Mouse (Mus musculus) olfactory bulb, adult 2 months (tissue): ENCODE results near the gene Afdn. TPM values are rescaled to one million over a fixed set of nuclear protein-coding genes. Genes with fewer than 3 reads are reported as not detected.
"Not testable (repeated sequence)": the region's sequence is repeated elsewhere in the genome, so short reads cannot be mapped to it uniquely, and the experiment has no call there.

Source experiments
- H3K27ac ChIP-seq: fragments of 200-500 bp; 2 replicates; pipeline ENCODE4 v1.5.1; 2012; ENCODE audit warnings: low read depth, low read length; ENCODE audit not compliant: insufficient read depth
- H3K4me1 ChIP-seq: fragments of 200-500 bp; 2 replicates; pipeline ENCODE4 v1.6.1; 2012; ENCODE audit warnings: low read length; ENCODE audit not compliant: control insufficient read depth, insufficient read depth
- H3K4me3 ChIP-seq: fragments of 200-500 bp; 2 replicates; pipeline ENCODE4 v1.5.1; 2012; ENCODE audit warnings: mild to moderate bottlenecking, low read depth, low read length, moderate library complexity; ENCODE audit not compliant: insufficient read depth
- CTCF ChIP-seq: fragments of 200-500 bp; IDR thresholded peaks from 2 replicates; pipeline ENCODE4 v1.5.1; 2012; ENCODE audit warnings: low read depth, mild to moderate bottlenecking, low read length, moderate library complexity; ENCODE audit not compliant: insufficient read depth
- POLR2A ChIP-seq: fragments of 200-500 bp; IDR thresholded peaks from 2 replicates; pipeline ENCODE4 v1.6.1; 2012; ENCODE audit warnings: mild to moderate bottlenecking, low read depth, low read length, moderate library complexity; ENCODE audit not compliant: insufficient read depth
- WGBS: fragments of 180-500 bp; shearing (Covaris S2); methylation state at CpG from one replicate; pipeline ENCODE4 v1.1.7; 2018; 5-methylcytosine and 5-hydroxymethylcytosine counted together
- polyA plus RNA-seq: library from polyadenylated mRNA; stranded (reverse); fragments of >200 nt; gene quantifications from 2 replicates; pipeline ENCODE4 v1.2.4, GENCODE M21; 2012; ENCODE audit warnings: low replicate concordance; ENCODE audit not compliant: missing spikeins, insufficient read depth, insufficient read length

The Afdn gene
- polyA plus RNA-seq, 1 experiment: not detected

DNA sequence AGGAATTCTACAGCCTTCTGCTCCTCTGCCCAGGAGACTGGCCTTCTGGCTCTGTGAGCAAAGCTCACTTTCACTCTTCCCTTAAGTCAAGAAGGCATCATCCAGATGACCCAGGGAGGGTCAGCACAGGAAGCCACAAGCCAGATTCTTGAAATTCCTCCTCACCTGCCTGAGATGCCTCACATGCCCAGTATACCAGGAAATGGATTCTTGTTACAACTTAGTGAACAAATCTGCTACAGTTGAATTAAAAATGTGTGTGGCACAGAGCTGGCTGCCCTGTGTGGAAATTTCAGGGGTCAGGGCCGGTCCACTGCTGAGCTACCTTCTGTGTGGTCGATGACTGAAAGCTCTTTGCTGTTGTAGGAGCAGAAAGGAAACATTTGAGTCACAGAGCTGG lies 160.4 kb downstream of the Afdn start:
- no peak for TF ChIP-seq CTCF
- no peak for TF ChIP-seq POLR2A
- no peak overlapping the region for H3K4me3 ChIP-seq
- peaks cover 7% of the 10 kb centered on the region for H3K4me1 ChIP-seq
- no peak overlapping the region for H3K27ac ChIP-seq
- 74% methylated on average over 2 of the region's 2 CpGs for WGBS

DNA sequence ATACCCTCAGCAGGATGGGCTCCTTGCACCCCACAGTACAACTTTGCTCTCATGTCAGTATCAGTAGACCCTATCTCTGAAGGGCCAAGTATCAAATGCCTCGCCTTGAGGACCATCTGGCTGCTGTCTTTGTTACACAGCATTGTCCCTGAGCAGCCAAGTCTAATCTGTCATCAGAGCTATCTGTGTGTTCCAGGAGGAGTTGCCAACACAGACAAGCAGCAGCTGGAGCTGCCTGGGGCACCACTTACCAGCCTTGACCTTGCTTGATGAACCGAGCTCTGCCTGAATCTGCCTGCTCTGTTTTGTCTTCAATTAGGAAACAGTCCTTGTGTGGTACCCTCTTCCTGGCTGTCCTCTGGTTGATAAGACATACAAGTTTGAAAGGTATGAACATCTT lies 163.1 kb downstream of the Afdn start:
- Histone ChIP-seq H3K4me3 (no peak overlapping the region), H3K27ac (no peak overlapping the region), H3K4me1 (peaks cover 13% of the 10 kb centered on the region)
- no peak for TF ChIP-seq CTCF
- TF ChIP-seq POLR2A: no peak
- 71% methylated on average over 2 of the region's 2 CpGs for WGBS

DNA sequence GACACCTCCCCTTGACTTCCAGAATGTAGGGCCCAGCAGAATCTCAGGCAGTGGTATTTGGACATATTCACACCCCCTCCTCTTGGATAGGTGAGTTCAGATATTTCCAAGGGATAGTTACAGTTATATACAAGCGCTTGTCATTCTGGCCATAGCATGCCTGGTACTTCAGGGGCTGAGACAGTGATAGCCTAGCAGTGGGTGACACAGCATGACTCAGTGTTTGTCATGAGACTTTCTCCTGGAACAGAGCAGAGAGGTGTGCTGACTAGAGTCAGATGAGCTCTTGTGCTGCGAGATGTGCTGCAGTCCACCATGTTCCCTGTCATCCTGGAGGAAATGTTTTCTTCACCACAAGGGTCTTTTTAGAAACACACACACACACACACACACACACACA lies 164.2 kb downstream of the Afdn start:
- no peak overlapping the region for H3K4me3 ChIP-seq
- H3K4me1 ChIP-seq: peaks cover 13% of the 10 kb centered on the region
- 86% methylated on average over 2 of the region's 2 CpGs for WGBS
- TF ChIP-seq POLR2A: no peak
- TF ChIP-seq CTCF: no peak
- H3K27ac ChIP-seq: peak overlapping the region; percentile 12; the same call in 1 of the 2 replicates

DNA sequence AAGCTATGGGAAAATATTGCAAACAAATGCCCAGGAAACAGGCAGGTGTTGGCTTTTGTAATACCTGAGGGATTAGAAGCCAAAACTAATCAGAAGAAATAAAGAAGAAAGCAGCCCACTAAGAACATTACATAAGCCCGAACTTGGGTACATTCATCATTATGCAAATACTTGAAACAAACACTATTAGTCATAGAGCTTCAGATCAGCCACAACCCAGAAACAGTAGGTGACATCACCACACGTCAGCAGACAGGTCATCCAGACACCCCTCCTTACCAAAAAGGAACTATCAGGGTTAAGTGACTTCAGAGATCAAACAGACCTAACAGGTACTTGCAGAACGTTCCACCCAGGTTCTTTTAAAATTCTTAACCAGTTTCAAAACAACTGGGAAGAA lies 165.6 kb downstream of the Afdn start:
- no peak for TF ChIP-seq CTCF
- no peak for TF ChIP-seq POLR2A
- Histone ChIP-seq H3K4me3 (no peak overlapping the region), H3K4me1 (peaks cover 13% of the 10 kb centered on the region), H3K27ac (no peak overlapping the region; the same call in 1 of the 2 replicates)
- 20% methylated on average over 3 of the region's 3 CpGs for WGBS

DNA sequence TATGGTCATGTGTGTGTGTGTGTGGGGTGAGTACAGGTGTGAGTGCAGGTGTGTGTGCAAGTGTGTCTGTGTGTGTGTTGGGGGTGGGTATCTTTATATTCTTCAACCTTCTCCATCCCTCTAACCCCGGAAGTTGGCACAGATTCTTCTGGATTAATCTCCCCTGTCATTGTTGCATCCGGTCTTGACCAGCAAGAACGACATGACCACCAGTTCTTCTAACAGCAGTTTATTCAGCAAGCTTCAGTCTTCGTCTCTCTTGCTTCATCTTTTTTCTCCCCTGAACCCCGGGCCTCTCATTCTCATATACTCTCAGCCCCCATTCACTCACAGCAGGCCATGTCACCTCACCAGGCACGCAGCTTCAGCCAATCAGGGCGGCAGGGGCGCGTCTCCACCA lies 170.1 kb downstream of the Afdn start:
- TF ChIP-seq POLR2A: no peak
- no peak for TF ChIP-seq CTCF
- no peak overlapping the region for H3K4me3 ChIP-seq
- H3K27ac ChIP-seq: no peak overlapping the region
- H3K4me1 ChIP-seq: peaks cover 6% of the 10 kb centered on the region
- WGBS: 87% methylated on average over 9 of the region's 9 CpGs

DNA sequence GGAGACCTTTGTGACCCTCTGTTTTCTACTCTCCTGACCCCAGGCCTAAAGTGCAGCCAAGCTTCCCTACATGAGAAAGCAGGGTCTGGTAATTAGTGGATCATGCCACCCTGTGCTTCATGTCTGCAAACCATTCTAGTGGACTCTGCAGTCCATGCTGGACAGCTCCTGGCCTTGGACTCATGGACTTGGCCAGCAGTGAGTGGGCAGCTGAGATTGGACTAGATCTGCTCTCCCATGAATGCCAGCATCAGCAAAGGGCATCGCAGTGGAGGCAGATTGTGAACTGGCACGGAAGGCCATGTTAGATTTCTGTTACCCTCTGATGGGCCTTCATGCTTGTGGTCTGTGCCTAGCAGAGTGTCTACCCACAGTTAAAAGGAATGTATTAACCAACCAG lies 175.0 kb downstream of the Afdn start:
- 91% methylated on average over 2 of the region's 2 CpGs for WGBS
- H3K27ac ChIP-seq, H3K4me3 ChIP-seq, H3K4me1 ChIP-seq: not testable (repeated sequence)

DNA sequence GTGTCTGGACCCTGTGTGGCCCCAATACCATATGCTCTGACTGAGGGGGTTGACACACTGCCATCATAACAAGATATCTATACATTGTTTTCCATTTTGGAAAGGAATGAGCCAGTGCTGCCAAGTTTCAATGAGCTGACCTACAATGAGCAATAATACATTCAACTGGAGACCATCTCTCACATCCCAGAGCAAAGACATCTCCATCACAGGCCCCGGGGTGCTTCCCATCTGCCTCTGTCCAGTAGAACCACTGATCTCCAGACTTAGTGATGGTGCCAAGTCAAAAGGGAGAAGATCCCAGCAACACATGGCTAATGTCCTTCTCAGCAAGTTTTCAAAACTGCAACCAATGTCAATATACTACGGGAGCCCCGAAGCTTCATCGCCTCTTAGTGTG lies 177.4 kb downstream of the Afdn start:
- Histone ChIP-seq H3K27ac (no peak overlapping the region), H3K4me3 (no peak overlapping the region), H3K4me1 (no peaks in the 10 kb centered on the region)
- TF ChIP-seq CTCF (no peak), POLR2A (no peak)
- WGBS: 98% methylated on average over 4 of the region's 4 CpGs

DNA sequence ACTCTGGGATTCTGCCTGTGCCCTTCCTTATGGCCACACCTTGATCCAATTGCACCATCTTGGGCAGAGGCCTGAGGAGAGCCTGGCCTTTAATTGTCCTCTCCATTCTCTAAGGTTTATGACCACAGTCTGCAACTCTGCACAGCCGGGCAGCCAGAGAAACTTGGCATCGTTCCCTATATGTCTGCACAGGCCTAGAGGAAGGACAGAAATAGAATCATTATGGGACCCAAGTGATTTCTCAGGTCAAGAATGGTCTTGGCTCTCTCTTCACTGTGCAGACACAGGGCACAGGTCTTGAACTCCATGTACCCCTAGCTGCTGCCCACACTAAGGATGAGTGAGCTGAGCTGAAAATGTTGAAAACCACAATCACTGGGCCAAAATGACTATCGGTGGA lies 178.3 kb downstream of the Afdn start:
- Histone ChIP-seq H3K27ac (no peak overlapping the region), H3K4me3 (no peak overlapping the region), H3K4me1 (no peaks in the 10 kb centered on the region)
- 67% methylated on average over 3 of the region's 3 CpGs for WGBS
- no peak for TF ChIP-seq CTCF
- TF ChIP-seq POLR2A: no peak

DNA sequence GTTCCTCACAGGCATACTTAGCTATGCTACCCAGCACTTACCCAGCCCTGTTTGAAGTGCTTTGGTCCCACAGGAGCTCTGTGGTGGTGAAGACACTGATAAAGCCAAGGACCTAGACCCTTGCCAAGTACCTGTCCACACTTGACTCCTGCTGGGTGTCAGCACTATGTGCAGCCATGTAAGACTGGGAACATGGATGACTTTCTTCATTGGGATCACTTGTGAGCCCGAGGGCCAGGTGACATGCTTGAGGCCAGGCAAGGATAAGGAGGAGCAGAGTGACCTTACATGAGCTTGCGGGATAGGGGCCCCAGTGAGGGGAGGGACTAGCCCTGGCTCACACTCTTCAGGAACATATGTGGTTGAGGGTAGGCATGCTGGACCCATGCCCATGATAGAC lies 178.9 kb downstream of the Afdn start:
- not testable (repeated sequence) for H3K27ac ChIP-seq, H3K4me3 ChIP-seq, H3K4me1 ChIP-seq
- 87% methylated on average over 2 of the region's 2 CpGs for WGBS

DNA sequence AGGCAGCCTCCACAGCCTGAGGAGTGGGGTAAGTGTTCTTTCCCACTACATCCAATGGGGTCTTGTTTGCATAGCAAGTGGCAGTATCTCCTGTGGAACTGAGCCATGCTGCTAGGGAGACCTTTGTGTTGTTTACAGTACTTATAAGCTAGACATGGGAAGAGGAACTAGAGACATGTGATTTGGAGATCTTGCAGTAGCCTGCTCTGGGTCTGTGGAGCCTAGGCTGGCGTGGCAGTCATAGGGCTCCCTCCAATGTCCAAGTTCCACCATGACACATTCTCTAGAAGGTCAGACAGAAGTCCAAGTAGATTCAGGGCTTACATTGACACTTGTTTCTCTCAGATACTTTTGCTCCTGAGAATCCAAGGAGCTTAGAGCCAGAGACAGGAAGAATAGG lies 180.1 kb downstream of the Afdn start:
- H3K27ac ChIP-seq: no peak overlapping the region
- no peak for TF ChIP-seq POLR2A
- TF ChIP-seq CTCF: no peak
- 95% methylated on average over 1 of the region's 1 CpGs for WGBS
- no peaks in the 10 kb centered on the region for H3K4me1 ChIP-seq
- H3K4me3 ChIP-seq: no peak overlapping the region

DNA sequence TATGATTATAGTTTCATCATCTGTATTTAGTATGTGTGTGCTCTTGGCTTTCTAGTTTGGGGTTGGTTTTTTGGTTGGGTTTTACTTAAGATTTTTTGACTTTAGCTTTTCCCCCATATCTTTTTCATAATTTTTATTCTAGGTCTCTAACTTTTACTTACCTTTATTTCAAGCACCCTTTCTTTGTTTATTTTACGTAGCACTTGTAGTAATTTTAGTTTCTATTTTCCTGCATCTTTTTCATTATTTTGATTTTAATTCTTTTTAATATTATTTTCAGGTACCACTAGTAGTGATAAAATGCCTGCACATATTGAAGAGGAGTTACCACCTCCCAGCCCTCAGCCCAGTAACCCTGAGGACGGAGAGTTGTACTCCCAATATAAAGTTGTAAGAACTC lies 187.7 kb downstream of the Afdn start, which contains the start of gene Gm7168:
Gene Gm7168 (plus strand): TSS at position 301 of the 400 bp plus-strand sequence.
- 77% methylated on average over 1 of the region's 2 CpGs for WGBS
- H3K4me3 ChIP-seq, H3K4me1 ChIP-seq, H3K27ac ChIP-seq: not testable (repeated sequence)

DNA sequence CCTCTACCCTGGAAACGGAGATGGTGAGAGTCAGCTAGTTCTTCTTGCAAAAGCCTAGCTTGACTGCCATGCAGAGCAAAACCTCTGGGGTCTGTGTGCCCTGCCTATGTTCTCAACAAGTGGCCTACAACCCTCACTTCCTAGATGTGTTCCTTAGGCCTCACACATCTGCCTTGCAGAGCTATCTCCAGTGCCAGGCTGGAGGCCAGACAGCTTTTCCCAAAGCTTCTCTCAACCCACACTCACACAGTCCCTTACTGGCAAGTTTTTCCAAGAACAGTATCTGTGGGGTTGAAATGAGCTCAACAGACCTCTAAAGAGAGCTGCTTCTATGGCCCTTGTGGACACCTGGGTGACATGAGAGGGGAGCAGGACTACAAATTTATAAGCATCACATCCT lies 191.2 kb downstream of the Afdn start:
- not testable (repeated sequence) for H3K4me3 ChIP-seq, H3K4me1 ChIP-seq, H3K27ac ChIP-seq
- 94% methylated on average over 1 of the region's 1 CpGs for WGBS
